Mouse (Mus musculus): ENCODE results near the gene Slc25a42.

Slc25a42 gene

GRCm38 (mm10) chr8:70139026-70139857 is 72.9 kb downstream of the Slc25a42 start, which contains the start of the genes Rfxank, Borcs8 and Mef2b:
Rfxank (minus strand) TSS chr8:70139154.
Borcs8 (plus strand) TSS chr8:70139499.
Mef2b (plus strand) TSS chr8:70139711.
- in situ Hi-C loops (cut with MboI; ENCODE audit: low pct_unique_long_range_greater_than_20kb in 1 of 2, low sequenced_read_pairs in 2 of 2, unreplicated experiment in 1 of 2), result no loop called here

- in situ Hi-C loops (cut with MboI; ENCODE audit: low pct_unique_long_range_greater_than_20kb in 1 of 2, low sequenced_read_pairs in 2 of 2, unreplicated experiment in 1 of 2), result no loop called here
Measured at GRCm38 (mm10) chr8:70137890-70138289, 74.2 kb downstream of the Slc25a42 start.

- in situ Hi-C loops (cut with MboI; ENCODE audit: low pct_unique_long_range_greater_than_20kb in 1 of 2, low sequenced_read_pairs in 2 of 2, unreplicated experiment in 1 of 2), result no loop called here
Measured at GRCm38 (mm10) chr8:70136591-70136990, 75.5 kb downstream of the Slc25a42 start.

- in situ Hi-C loops (cut with MboI; ENCODE audit: low pct_unique_long_range_greater_than_20kb in 1 of 2, low sequenced_read_pairs in 2 of 2, unreplicated experiment in 1 of 2), result no loop called here
Measured at GRCm38 (mm10) chr8:70134931-70135330, 77.2 kb downstream of the Slc25a42 start.
